Mouse (Mus musculus): ENCODE measurements around the gene Runx1.

- TF ChIP-seq CTCF (IDR thresholded peaks at IDR 0.05): no peak
- no peak for TF ChIP-seq EP300 (IDR thresholded peaks at IDR 0.05)
Observed at GRCm38 (mm10) chr16:92675677-92676076, 150.3 kb downstream of the Runx1 start.
